Mouse (Mus musculus) liver, postnatal 0 days (tissue): ENCODE measurements around the gene Aqp9. TPM values are rescaled to one million over a fixed set of nuclear protein-coding genes. Genes with fewer than 3 reads are reported as not detected.

ENCODE experiments used
- ATAC-seq: fragments of 200-750 bp; cut with Nextera tagmentation; 2 replicates; pipeline ENCODE4 v1.8.0; 2017; ENCODE audit warnings: mild to moderate bottlenecking, moderate library complexity
- DNase-seq: peaks from one replicate; pipeline ENCODE4 v3.0.0-alpha.2; 2016
- H3K27ac ChIP-seq: fragments of 300-500 bp; sonication (generic); 2 replicates; pipeline ENCODE4 v1.5.1; 2014; ENCODE audit warnings: antibody characterized with exemption, moderate library complexity, mild to moderate bottlenecking, low read depth
- H3K27me3 ChIP-seq: fragments of 300-500 bp; sonication (generic); 2 replicates; pipeline ENCODE4 v1.6.1; 2014; ENCODE audit warnings: low read length, control low read depth, mixed read lengths; ENCODE audit not compliant: insufficient read depth
- H3K36me3 ChIP-seq: fragments of 300-500 bp; sonication (generic); replicated peaks from 2 replicates; pipeline ENCODE4 v1.6.1; 2014; ENCODE audit warnings: mild to moderate bottlenecking, control low read depth, low read length, moderate library complexity, mixed read lengths; ENCODE audit not compliant: insufficient read depth
- H3K4me1 ChIP-seq: fragments of 300-500 bp; sonication (generic); 2 replicates; pipeline ENCODE4 v1.6.1; 2014; ENCODE audit warnings: antibody characterized with exemption, mild to moderate bottlenecking, control low read depth; ENCODE audit not compliant: insufficient read depth
- H3K4me2 ChIP-seq: fragments of 300-500 bp; sonication (generic); 2 replicates; pipeline ENCODE4 v1.6.1; 2014; ENCODE audit warnings: low read depth, mild to moderate bottlenecking, low read length, moderate library complexity, mixed read lengths
- H3K4me3 ChIP-seq: fragments of 300-500 bp; sonication (generic); 2 replicates; pipeline ENCODE4 v1.5.1; 2014; ENCODE audit warnings: low read depth, low read length
- H3K9ac ChIP-seq: fragments of 300-500 bp; sonication (generic); replicated peaks from 2 replicates; pipeline ENCODE4 v1.6.1; 2014; ENCODE audit warnings: mild to moderate bottlenecking, moderate library complexity
- H3K9me3 ChIP-seq: fragments of 300-500 bp; sonication (generic); 2 replicates; pipeline ENCODE4 v1.6.1; 2016; ENCODE audit warnings: mild to moderate bottlenecking, control low read depth, low read length, mixed read lengths
- CTCF ChIP-seq: sonication (generic); IDR thresholded peaks from 2 replicates; pipeline ENCODE4 v1.5.1; 2016; ENCODE audit warnings: antibody characterized with exemption, low read depth
- EP300 ChIP-seq: IDR thresholded peaks from 2 replicates; pipeline ENCODE4 v1.6.1; 2016; ENCODE audit warnings: antibody characterized with exemption, low read depth, mild to moderate bottlenecking
- WGBS: fragments of 180-500 bp; shearing (Covaris S2); extraction: QIAGEN DNeasy Blood & Tissue Kit; methylation state at CpG from one replicate; pipeline ENCODE4 v1.1.7; 2014; ENCODE audit not compliant: insufficient replicate concordance; 5-methylcytosine and 5-hydroxymethylcytosine counted together
- polyA plus RNA-seq: library from polyadenylated mRNA; unstranded; fragments of >200 nt; fragmentation: Nextera tagmentation; extraction: Ambion mirVana; gene quantifications from 2 replicates; pipeline ENCODE4 v1.2.1, GENCODE M21; 2015

Aqp9 gene
- polyA plus RNA-seq, 1 experiment from 2014 or later: 75.4 TPM

- ATAC-seq (no peak), DNase-seq (no peak)
- Histone ChIP-seq H3K27ac (no peak overlapping the region), H3K4me3 (no peak overlapping the region), H3K9me3 (no peaks in the 10 kb centered on the region), H3K4me2 (no peak overlapping the region), H3K27me3 (no peaks in the 10 kb centered on the region), H3K4me1 (peaks cover 23% of the 10 kb centered on the region), H3K36me3 (no peaks in the 10 kb centered on the region; the same call in 1 of the 2 replicates), H3K9ac (no peak overlapping the region)
- TF ChIP-seq EP300 (no peak), CTCF (no peak; the same call in 1 of the 2 replicates)
These were observed 19.6 kb downstream of the Aqp9 start for GRCm38 (mm10) chr9:71148890-71149289.

GRCm38 (mm10) chr9:71146210-71146609 is 22.3 kb downstream of the Aqp9 start:
- ATAC-seq (peak; percentile 98), DNase-seq (peak; percentile 69)
- peak overlapping the region; percentile 62 for H3K27ac ChIP-seq
- H3K9ac ChIP-seq: no peak overlapping the region; the same call in 1 of the 2 replicates
- no peaks in the 10 kb centered on the region for H3K9me3 ChIP-seq
- TF ChIP-seq CTCF: no peak
- TF ChIP-seq EP300: peak; percentile 98
- H3K4me3 ChIP-seq: no peak overlapping the region
- WGBS: 58% methylated on average over 10 of the region's 10 CpGs
- H3K36me3 ChIP-seq: no peaks in the 10 kb centered on the region; the same call in 1 of the 2 replicates
- H3K4me2 ChIP-seq: peak overlapping the region; percentile 59
- H3K4me1 ChIP-seq: peaks cover 23% of the 10 kb centered on the region
- no peaks in the 10 kb centered on the region for H3K27me3 ChIP-seq

- TF ChIP-seq CTCF (no peak), EP300 (peak; percentile 74)
- 50% methylated on average over 8 of the region's 8 CpGs for WGBS
These were observed 28.3 kb downstream of the Aqp9 start for GRCm38 (mm10) chr9:71140205-71140604.

GRCm38 (mm10) chr9:71138936-71139335 is 29.5 kb downstream of the Aqp9 start:
- Histone ChIP-seq H3K4me3 (no peak overlapping the region), H3K4me1 (peaks cover 21% of the 10 kb centered on the region), H3K36me3 (no peaks in the 10 kb centered on the region; the same call in 1 of the 2 replicates), H3K27ac (peak overlapping the region; percentile 92), H3K4me2 (no peak overlapping the region), H3K9me3 (no peaks in the 10 kb centered on the region), H3K9ac (no peak overlapping the region), H3K27me3 (no peaks in the 10 kb centered on the region)
- TF ChIP-seq EP300 (no peak), CTCF (no peak)
- DNase-seq (no peak), ATAC-seq (no peak)
- WGBS: 76% methylated on average over 2 of the region's 2 CpGs

More at GRCm38 (mm10) chr9:71140205-71140604, 28.3 kb downstream of the Aqp9 start:
- Histone ChIP-seq H3K27ac (peak overlapping the region; percentile 92), H3K4me1 (peaks cover 21% of the 10 kb centered on the region), H3K4me2 (peak overlapping the region; percentile 10; the same call in 1 of the 2 replicates), H3K9me3 (no peaks in the 10 kb centered on the region), H3K4me3 (no peak overlapping the region), H3K9ac (0 out of 2 replicates have a peak overlapping the region, but pooled peaks have one; percentile 3), H3K36me3 (no peaks in the 10 kb centered on the region; the same call in 1 of the 2 replicates), H3K27me3 (no peaks in the 10 kb centered on the region)
- DNase-seq (no peak), ATAC-seq (peak; percentile 85)

- Histone ChIP-seq H3K4me1 (peaks cover 32% of the 10 kb centered on the region), H3K36me3 (no peaks in the 10 kb centered on the region; the same call in 1 of the 2 replicates), H3K27me3 (no peaks in the 10 kb centered on the region), H3K9me3 (no peaks in the 10 kb centered on the region), H3K9ac (no peak overlapping the region), H3K27ac (peak overlapping the region; percentile 92), H3K4me2 (no peak overlapping the region), H3K4me3 (no peak overlapping the region)
- TF ChIP-seq EP300 (peak; percentile 46; the same call in 1 of the 2 replicates), CTCF (no peak)
- peak; percentile 29 for DNase-seq
- WGBS: 52% methylated on average over 6 of the region's 6 CpGs
- ATAC-seq: peak; percentile 66
These were observed 31.1 kb downstream of the Aqp9 start for GRCm38 (mm10) chr9:71137267-71137945.

- H3K9ac ChIP-seq: no peak overlapping the region
- H3K4me2 ChIP-seq: no peak overlapping the region
- DNase-seq: no peak
- no peaks in the 10 kb centered on the region for H3K9me3 ChIP-seq
- no peaks in the 10 kb centered on the region for H3K27me3 ChIP-seq
- WGBS: 57% methylated on average over 5 of the region's 5 CpGs
- H3K36me3 ChIP-seq: peaks cover 6% of the 10 kb centered on the region
- ATAC-seq: no peak
- H3K4me3 ChIP-seq: no peak overlapping the region
- no peak for TF ChIP-seq CTCF
- no peak for TF ChIP-seq EP300
- no peak overlapping the region; the same call in 1 of the 2 replicates for H3K27ac ChIP-seq
- H3K4me1 ChIP-seq: peaks cover 32% of the 10 kb centered on the region
These were observed 33.4 kb downstream of the Aqp9 start for GRCm38 (mm10) chr9:71135073-71135472.
